Mouse (Mus musculus) midbrain, embryonic 12.5 days (tissue): Measurements from ENCODE around the gene Ssh1. TPM values are rescaled to one million over a fixed set of nuclear protein-coding genes. Genes with fewer than 3 reads are reported as not detected.

ENCODE experiments used
- ATAC-seq: fragments of 200-750 bp; cut with Nextera tagmentation; 2 replicates; pipeline ENCODE4 v1.8.0; 2017; ENCODE audit warnings: low read depth, moderate TSS enrichment, moderate library complexity; ENCODE audit not compliant: low FRiP score
- H3K27ac ChIP-seq: fragments of 300-500 bp; sonication (generic); replicated peaks from 2 replicates; pipeline ENCODE4 v1.5.1; 2016; ENCODE audit warnings: mild to moderate bottlenecking
- H3K27me3 ChIP-seq: fragments of 300-500 bp; sonication (generic); 2 replicates; pipeline ENCODE4 v1.6.1; 2016; ENCODE audit warnings: mild to moderate bottlenecking
- H3K36me3 ChIP-seq: fragments of 300-500 bp; sonication (generic); 2 replicates; pipeline ENCODE4 v1.6.1; 2016
- H3K4me1 ChIP-seq: fragments of 300-500 bp; sonication (generic); 2 replicates; pipeline ENCODE4 v1.6.1; 2016
- H3K4me2 ChIP-seq: fragments of 300-500 bp; sonication (generic); replicated peaks from 2 replicates; pipeline ENCODE4 v1.6.1; 2016; ENCODE audit warnings: mild to moderate bottlenecking, moderate library complexity
- H3K4me3 ChIP-seq: fragments of 300-500 bp; sonication (generic); 2 replicates; pipeline ENCODE4 v1.5.1; 2016; ENCODE audit warnings: mild to moderate bottlenecking
- H3K9ac ChIP-seq: fragments of 300-500 bp; sonication (generic); replicated peaks from 2 replicates; pipeline ENCODE4 v1.6.1; 2016; ENCODE audit warnings: mild to moderate bottlenecking, moderate library complexity
- H3K9me3 ChIP-seq: fragments of 300-500 bp; sonication (generic); 2 replicates; pipeline ENCODE4 v1.6.1; 2016; ENCODE audit warnings: mild to moderate bottlenecking
- WGBS: fragments of 180-500 bp; shearing (Covaris S2); methylation state at CpG from one replicate; pipeline ENCODE4 v1.1.7; 2016; 5-methylcytosine and 5-hydroxymethylcytosine counted together
- polyA plus RNA-seq: library from polyadenylated mRNA; unstranded; fragments of >200 nt; fragmentation: Nextera tagmentation; extraction: Ambion mirVana; gene quantifications from 2 replicates; pipeline ENCODE4 v1.2.1, GENCODE M21; 2016

Gene Ssh1
- polyA plus RNA-seq, 1 experiment from 2014 or later = 18.5 TPM

DNA sequence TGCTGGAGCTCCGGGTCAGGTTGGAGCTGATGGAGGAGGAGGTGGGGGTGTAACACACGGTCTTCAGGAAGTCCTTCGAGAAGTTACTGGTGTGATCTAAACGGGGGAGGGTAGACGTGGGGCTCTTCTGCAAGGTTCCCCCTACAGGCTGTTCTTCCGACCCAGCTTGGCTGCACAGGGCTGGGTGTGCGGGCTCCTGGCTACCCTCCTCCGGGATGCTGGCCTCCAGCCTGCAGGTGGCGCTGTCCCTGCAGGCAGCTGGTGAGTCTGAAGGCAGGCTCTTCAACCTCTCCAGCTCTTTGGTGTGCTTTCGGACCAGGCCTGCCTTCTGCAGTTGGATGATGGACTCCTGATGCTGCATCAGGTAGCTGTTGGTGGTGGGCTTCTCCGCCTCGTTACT lies 51.1 kb downstream of the Ssh1 start:
- H3K27ac ChIP-seq = no peak overlapping the region
- H3K9ac ChIP-seq = no peak overlapping the region

DNA sequence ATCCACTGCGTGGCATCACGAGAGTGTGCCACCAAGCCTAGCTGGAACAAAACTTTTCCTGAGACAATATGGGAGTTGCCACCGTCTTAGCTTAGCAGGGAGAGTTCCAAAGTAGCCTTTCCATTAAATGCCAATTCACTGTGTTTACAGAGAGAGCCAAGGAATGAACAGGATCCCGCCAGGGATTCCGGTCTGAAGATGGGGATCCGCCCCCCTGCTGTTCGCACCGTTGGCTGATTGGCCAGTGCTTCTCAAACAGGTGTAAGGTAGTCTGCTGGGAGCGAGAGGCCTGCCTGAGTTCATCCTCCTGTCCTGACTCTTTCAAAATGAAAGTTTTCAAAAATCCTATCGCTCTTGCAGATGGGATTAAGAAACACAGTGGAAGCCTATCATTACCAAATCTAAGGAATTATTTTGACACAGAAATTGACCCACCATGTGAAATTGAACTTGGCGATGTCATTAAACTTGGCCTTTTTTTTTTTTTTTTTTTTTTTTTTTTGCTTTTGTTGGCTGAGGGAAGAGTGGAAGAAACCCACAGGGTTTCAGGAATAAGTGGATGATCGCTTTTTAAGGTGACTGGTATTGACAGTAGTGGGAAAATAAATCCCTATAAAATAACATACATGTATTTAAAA lies 54.3 kb downstream of the Ssh1 start:
- Histone ChIP-seq H3K27me3 (no peaks in the 10 kb centered on the region), H3K4me3 (no peak overlapping the region), H3K9me3 (no peaks in the 10 kb centered on the region), H3K4me2 (no peak overlapping the region), H3K36me3 (peaks cover 42% of the 10 kb centered on the region), H3K4me1 (peaks cover 20% of the 10 kb centered on the region), H3K9ac (no peak overlapping the region), H3K27ac (no peak overlapping the region)
- no peak for ATAC-seq
- 39% methylated on average over 12 of the region's 12 CpGs for WGBS

More for the DNA sequence above, 51.1 kb downstream of the Ssh1 start:
- Histone ChIP-seq H3K36me3 (peaks cover 73% of the 10 kb centered on the region), H3K4me3 (no peak overlapping the region), H3K9me3 (no peaks in the 10 kb centered on the region), H3K27me3 (no peaks in the 10 kb centered on the region), H3K4me2 (no peak overlapping the region), H3K4me1 (peaks cover 21% of the 10 kb centered on the region)
- 88% methylated on average over 12 of the region's 12 CpGs for WGBS
- ATAC-seq = no peak

DNA sequence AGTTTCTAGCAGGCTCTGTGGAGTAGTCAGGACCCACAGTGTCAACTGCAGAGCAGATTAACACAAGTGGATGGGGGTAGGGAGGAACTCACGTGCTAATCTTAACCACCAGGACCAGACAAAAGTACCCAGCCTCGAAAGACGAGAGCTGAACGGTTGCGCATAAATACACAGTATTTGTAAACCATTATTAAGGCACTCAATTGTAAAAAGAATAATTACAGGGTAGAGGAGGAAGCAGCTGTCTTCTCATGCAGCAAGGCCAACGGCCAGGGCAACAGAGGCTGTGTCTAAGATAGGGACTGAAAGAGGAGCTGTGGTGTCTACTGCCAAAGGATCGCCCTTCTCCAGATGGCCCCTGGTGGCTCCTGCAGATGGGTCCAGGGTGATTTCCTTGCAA lies 56.0 kb downstream of the Ssh1 start:
- H3K9ac ChIP-seq = no peak overlapping the region
- 47% methylated on average over 7 of the region's 7 CpGs for WGBS
- peaks cover 15% of the 10 kb centered on the region for H3K4me1 ChIP-seq
- no peaks in the 10 kb centered on the region for H3K9me3 ChIP-seq
- H3K36me3 ChIP-seq = peaks cover 32% of the 10 kb centered on the region
- no peak overlapping the region for H3K4me3 ChIP-seq
- ATAC-seq = no peak
- H3K27me3 ChIP-seq = no peaks in the 10 kb centered on the region
- no peak overlapping the region for H3K4me2 ChIP-seq
- H3K27ac ChIP-seq = peak overlapping the region; percentile 36

DNA sequence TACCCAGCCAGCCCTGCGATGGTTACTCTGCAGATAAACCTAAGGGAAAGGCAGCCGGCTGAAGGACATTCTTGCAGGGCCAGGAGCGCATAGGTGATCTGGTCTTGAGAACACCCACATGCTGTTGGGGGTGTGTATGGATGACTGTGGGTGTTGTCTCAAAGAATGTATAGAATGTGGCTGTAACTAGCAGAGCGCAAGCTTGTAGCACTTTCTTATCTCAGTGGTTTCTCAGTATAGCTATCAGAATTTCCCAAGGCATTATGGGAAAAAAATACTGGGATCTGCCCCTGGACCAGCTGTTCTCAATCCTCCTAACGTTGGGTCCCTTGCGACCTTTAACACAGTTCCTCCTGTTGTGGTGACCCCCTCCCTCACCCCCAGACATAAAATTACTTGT lies 59.8 kb downstream of the Ssh1 start:
- H3K9ac ChIP-seq = no peak overlapping the region
- no peak overlapping the region for H3K27ac ChIP-seq
- peaks cover 23% of the 10 kb centered on the region for H3K4me1 ChIP-seq
- no peaks in the 10 kb centered on the region for H3K9me3 ChIP-seq
- H3K4me3 ChIP-seq = no peak overlapping the region
- 83% methylated on average over 6 of the region's 6 CpGs for WGBS
- no peaks in the 10 kb centered on the region for H3K27me3 ChIP-seq
- no peak overlapping the region for H3K4me2 ChIP-seq
- H3K36me3 ChIP-seq = peaks cover 6% of the 10 kb centered on the region; the same call in 1 of the 2 replicates
- ATAC-seq = no peak

DNA sequence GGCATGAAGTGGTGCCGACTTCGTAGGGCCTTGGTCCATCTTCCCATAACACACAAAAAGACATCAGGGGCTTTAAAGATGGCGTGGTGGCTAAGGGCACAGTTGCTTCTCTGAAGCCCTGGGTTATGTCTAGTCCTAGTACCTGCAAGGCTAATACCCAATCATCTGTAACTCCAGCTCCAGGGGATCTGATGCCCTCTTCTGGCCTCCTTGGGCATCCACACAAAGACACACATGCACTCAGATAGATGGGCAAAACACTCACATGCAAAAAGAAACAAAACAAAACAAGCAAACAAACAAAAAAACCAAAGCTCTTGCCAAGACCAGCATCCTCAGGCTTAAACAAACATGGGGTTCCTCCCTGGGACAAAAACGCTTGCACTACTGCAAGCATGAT lies 60.2 kb downstream of the Ssh1 start:
- 85% methylated on average over 4 of the region's 4 CpGs for WGBS
- no peak for ATAC-seq
- H3K9me3 ChIP-seq = no peaks in the 10 kb centered on the region
- H3K36me3 ChIP-seq = peaks cover 3% of the 10 kb centered on the region; the same call in 1 of the 2 replicates
- H3K4me2 ChIP-seq = no peak overlapping the region
- H3K27me3 ChIP-seq = no peaks in the 10 kb centered on the region
- no peak overlapping the region for H3K27ac ChIP-seq
- no peak overlapping the region for H3K4me3 ChIP-seq
- no peak overlapping the region for H3K9ac ChIP-seq
- H3K4me1 ChIP-seq = peaks cover 22% of the 10 kb centered on the region

DNA sequence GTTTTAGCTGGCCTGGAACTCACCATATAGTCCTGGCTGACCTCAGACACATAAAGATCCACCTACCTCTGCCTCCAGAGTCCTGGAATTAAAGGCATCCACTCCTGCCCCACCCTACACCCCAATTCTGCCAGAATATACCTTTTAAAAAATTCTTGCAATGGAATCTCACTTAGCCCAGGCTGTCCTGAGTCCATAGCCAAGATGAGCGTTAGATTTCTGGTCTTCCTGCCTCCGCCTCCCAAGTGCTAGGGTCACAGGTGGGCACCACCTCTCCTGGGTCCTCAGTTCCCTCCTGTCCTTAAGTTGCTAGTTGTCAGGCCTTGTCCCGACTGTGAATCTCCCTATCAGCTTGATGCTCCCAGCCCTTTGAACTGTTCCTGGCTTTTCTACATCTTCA lies 61.4 kb downstream of the Ssh1 start:
- Histone ChIP-seq H3K9ac (no peak overlapping the region), H3K4me3 (no peak overlapping the region), H3K9me3 (0 out of 2 replicates have a peak, but pooled peaks cover 2% of the 10 kb centered on the region), H3K36me3 (no peaks in the 10 kb centered on the region), H3K27me3 (no peaks in the 10 kb centered on the region), H3K4me1 (peaks cover 10% of the 10 kb centered on the region), H3K27ac (no peak overlapping the region), H3K4me2 (no peak overlapping the region)
- ATAC-seq = no peak
- 84% methylated on average over 3 of the region's 3 CpGs for WGBS

DNA sequence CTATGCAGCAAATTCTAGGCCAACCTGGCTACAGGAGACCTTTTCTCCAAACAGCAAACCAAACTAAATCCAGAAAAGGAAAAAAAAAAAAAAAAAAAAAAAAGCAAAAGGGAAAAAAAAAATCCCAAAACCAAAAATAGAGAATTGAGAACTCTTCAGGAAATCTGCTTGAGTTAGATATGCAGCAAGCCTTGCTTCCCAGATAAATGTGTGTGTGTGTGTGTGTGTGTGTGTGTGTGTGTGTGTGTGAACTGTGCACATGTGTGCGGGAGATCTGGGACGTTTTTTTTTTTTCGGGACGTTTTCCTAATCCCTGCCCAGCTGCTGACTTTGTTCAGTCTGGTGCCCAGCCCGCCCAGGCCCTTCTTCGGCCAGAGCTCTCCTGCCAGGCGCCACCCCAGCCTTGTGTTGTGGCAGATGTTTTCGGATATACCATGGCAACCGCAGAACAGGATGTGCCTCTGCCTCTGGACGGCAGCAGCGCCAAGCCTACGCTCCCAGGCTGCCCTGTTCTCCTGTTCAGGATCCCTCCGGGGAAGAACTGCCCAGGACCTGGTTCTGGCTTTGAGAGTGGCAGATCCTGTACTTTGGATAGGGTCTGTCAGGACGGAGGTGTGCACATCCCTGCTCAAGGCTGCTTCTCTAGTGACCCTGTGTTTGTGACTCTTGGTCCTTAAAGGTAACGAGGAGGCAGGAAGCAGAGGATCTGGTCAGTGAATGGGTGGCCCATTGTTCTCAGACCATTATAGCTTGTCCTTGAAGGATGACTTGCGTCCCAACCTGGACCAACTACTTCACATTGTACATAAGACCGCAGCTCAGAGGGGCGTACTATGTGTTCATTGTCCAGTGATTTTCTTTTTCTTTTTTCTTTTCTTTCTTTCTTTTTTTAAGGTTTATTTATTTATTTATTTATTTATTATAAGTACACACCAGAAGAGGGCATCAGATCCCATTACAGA lies 62.8 kb downstream of the Ssh1 start:
- Histone ChIP-seq H3K9ac (0 out of 2 replicates have a peak overlapping the region, but pooled peaks have one; percentile 20), H3K4me1 (peaks cover 9% of the 10 kb centered on the region), H3K4me3 (no peak overlapping the region), H3K9me3 (0 out of 2 replicates have a peak, but pooled peaks cover 2% of the 10 kb centered on the region), H3K36me3 (no peaks in the 10 kb centered on the region), H3K4me2 (0 out of 2 replicates have a peak overlapping the region, but pooled peaks have one; percentile 17), H3K27ac (peak overlapping the region; percentile 65), H3K27me3 (no peaks in the 10 kb centered on the region)
- peak; percentile 72 for ATAC-seq
- 21% methylated on average over 18 of the region's 18 CpGs for WGBS

DNA sequence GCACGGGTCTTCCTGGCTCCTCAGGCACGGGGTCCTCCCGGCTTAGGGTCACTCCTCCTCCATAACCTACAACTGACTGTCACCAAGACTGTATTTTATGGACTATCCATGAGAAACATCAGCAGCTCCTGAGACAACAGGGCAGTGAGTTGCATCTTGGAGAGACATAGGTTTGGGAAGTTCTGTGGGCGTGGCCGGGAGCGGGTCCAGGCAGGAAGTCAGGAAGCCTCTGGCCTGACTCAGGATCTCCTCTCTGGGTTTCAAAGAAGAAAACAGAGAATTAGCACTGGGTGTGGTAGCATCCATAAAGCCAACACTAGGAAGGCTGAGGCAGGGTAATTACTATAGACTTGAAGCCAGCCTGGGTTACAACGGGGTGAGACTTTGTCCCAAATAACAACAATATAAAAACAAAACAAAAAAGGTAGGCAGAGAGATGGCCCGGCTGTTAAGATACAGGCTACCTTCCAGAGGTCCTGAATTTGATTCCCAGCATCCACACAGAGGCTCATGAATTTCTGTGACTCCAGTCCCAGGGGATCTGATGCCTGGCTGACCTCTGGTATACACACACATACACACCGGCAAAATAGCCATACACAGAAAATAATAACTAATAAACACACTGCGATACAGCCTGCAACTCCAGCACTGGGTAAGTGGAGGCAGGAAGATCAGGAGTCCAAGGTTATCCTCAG lies 63.6 kb downstream of the Ssh1 start:
- no peak overlapping the region for H3K4me2 ChIP-seq
- H3K9me3 ChIP-seq = 0 out of 2 replicates have a peak, but pooled peaks cover 2% of the 10 kb centered on the region
- no peaks in the 10 kb centered on the region for H3K36me3 ChIP-seq
- H3K27ac ChIP-seq = 0 out of 2 replicates have a peak overlapping the region, but pooled peaks have one; percentile 46
- 56% methylated on average over 10 of the region's 10 CpGs for WGBS
- H3K27me3 ChIP-seq = no peaks in the 10 kb centered on the region
- no peak overlapping the region for H3K4me3 ChIP-seq
- ATAC-seq = no peak
- H3K4me1 ChIP-seq = peaks cover 9% of the 10 kb centered on the region
- no peak overlapping the region for H3K9ac ChIP-seq

DNA sequence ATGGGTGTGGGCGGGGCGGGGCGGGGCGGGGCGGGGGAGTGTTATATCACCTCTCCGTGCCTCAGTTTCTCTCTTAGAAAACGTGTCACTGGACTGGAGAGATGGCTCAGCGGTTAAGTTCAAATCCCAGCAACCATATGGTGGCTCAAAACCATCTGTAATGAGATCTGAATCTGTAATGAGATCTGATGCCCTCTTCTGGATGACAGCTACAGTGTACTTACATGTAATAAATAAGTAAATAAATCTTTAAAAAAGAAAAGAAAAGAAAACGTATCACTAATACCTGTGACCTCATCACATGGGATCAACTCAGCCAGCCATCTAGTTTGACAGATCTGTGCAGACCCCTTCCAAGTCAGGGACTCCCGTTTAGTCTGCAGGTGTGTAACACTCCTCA lies 64.2 kb downstream of the Ssh1 start:
- WGBS = 72% methylated on average over 10 of the region's 10 CpGs
- H3K27me3 ChIP-seq = no peaks in the 10 kb centered on the region
- H3K9ac ChIP-seq = no peak overlapping the region
- H3K9me3 ChIP-seq = 0 out of 2 replicates have a peak, but pooled peaks cover 2% of the 10 kb centered on the region
- no peak overlapping the region for H3K27ac ChIP-seq
- H3K4me1 ChIP-seq = peaks cover 9% of the 10 kb centered on the region
- no peak for ATAC-seq
- no peak overlapping the region for H3K4me3 ChIP-seq
- no peak overlapping the region for H3K4me2 ChIP-seq
- H3K36me3 ChIP-seq = no peaks in the 10 kb centered on the region

DNA sequence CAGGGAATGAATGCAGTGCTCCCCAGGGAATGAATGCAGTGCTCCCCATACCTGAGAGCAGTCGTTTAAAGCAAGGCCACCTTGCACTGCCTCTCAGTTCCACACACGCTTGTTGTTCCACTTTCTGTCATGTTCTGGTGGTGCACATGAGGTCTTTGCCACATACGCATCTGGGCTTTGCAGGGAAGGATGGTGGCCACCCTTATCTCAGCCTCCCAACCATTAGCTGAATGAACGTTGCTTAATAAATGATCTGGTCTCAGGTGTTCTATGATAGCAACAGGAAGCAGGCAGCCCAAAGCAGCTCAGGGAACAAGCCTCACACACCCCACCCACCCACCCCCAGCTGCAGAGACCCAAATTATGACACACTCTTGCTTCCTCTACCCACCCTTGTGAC lies 69.1 kb downstream of the Ssh1 start:
- no peak overlapping the region for H3K4me2 ChIP-seq
- H3K36me3 ChIP-seq = no peaks in the 10 kb centered on the region
- H3K9ac ChIP-seq = no peak overlapping the region
- 89% methylated on average over 4 of the region's 4 CpGs for WGBS
- no peaks in the 10 kb centered on the region for H3K27me3 ChIP-seq
- 0 out of 2 replicates have a peak, but pooled peaks cover 2% of the 10 kb centered on the region for H3K9me3 ChIP-seq
- no peak for ATAC-seq
- H3K4me3 ChIP-seq = no peak overlapping the region
- no peak overlapping the region for H3K27ac ChIP-seq
- H3K4me1 ChIP-seq = peaks cover 11% of the 10 kb centered on the region

DNA sequence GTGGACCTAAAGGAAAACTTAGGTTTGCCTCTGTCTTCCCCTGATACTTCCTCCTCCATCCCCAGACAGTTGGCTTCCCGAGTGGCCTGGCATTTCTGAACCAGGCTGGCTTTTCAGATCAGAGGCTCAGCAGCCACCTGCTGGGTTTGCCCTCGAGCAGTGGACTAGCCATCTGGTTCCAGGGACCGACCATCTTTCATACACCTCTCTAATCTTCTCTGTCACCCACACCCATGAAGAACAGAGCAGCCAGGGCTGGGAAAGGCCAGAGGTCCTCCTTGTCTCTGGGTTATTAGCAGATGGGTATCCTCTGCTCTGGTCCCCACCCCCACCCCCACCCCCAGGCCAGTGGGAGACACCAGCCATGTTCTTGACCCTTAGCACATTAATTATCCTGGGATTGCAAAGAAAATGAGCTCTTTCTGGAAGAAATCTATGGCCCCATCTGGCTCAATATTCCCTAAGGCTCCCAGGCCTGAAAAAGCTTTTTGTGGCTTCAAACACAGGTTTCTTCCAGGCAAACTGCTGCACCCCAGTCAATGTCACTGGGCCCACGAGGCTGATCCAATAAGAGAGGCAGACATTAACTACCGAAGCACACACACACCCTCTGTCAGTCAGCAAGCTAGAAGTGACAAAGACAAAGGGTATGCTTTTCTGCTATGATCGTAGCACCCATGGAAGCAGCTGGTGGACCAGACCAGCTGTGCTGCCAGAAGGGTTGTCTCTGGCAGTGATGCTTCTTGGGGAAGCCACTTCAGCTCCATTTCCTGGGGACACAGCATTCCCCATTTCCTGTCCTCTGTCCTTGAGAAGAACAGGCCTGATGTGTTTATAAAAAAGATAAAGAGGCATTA lies 72.2 kb downstream of the Ssh1 start:
- Histone ChIP-seq H3K4me1 (peaks cover 11% of the 10 kb centered on the region), H3K9ac (no peak overlapping the region), H3K27me3 (no peaks in the 10 kb centered on the region), H3K4me2 (no peak overlapping the region), H3K9me3 (no peaks in the 10 kb centered on the region), H3K4me3 (no peak overlapping the region), H3K27ac (peak overlapping the region; percentile 91), H3K36me3 (no peaks in the 10 kb centered on the region)
- peak; percentile 80 for ATAC-seq
- WGBS = 28% methylated on average over 6 of the region's 6 CpGs
